Mouse (Mus musculus): ENCODE data around the gene Fkbp8. TPM values are rescaled to one million over a fixed set of nuclear protein-coding genes. Genes with fewer than 3 reads are reported as not detected.
A peak's percentile ranks its signal among the peaks of the same experiment; 100 is the strongest.

The Fkbp8 gene
- total and polyA plus RNA-seq, 3 experiments, result 116 to 179 (median 135) TPM

DNA sequence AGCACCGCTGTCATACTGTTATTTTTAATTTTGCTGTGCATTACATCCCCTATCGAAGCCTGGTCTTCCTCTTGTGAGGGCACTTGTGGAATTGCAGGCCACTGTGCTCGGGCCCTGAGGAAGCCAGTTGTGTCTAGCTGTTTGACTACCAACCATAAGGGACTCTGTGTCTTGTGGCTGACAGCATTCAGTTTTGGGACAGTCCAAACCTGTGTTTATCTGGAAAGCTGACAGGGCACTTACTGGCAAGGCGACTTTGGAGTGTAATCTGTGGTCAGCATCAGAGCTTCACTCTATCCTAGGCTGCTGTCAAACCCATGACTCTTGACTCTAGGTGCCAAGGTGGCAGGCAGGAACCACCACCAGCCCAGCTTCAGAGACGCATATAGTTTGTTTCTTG is 13.6 kb downstream of the Fkbp8 start:
- 42% methylated on average over 5 of the region's 5 CpGs for WGBS
- peaks cover 29% of the 10 kb centered on the region for H3K4me1 ChIP-seq (ENCODE audit: control insufficient read depth, insufficient read depth, low read length)
- H3K27ac ChIP-seq, result peak overlapping the region; percentile 93
- no peak overlapping the region for H3K4me3 ChIP-seq
- no peaks in the 10 kb centered on the region; the same call in 1 of the 2 replicates for H3K36me3 ChIP-seq (ENCODE audit: control insufficient read depth, insufficient read depth, low read length)
- no peaks in the 10 kb centered on the region for H3K27me3 ChIP-seq (ENCODE audit: control insufficient read depth, insufficient read depth, low read length)
- DNase-seq, result no peak
- H3K79me2 ChIP-seq (replicated peaks; ENCODE audit: control insufficient read depth, insufficient read depth, low read length), result peaks cover 3% of the 10 kb centered on the region
- no peak for TF ChIP-seq POLR2A (IDR thresholded peaks at IDR 0.05; ENCODE audit: insufficient read depth, low read depth, low read length)
- TF ChIP-seq EP300 (IDR thresholded peaks at IDR 0.05; ENCODE audit: insufficient read depth, low read depth, low read length), result no peak
- TF ChIP-seq CTCF (IDR thresholded peaks at IDR 0.05), result peak; percentile 14; the same call in 1 of the 2 replicates
- intact Hi-C loops (cut with DNase I), result loop anchor here (10.0 kb wide), 1 partner anchor 54 kb away; the partner anchor contains the start of gene Isyna1
- H3K9ac ChIP-seq (ENCODE audit: low read depth, low read length), result no peak overlapping the region; the same call in 1 of the 2 replicates

DNA sequence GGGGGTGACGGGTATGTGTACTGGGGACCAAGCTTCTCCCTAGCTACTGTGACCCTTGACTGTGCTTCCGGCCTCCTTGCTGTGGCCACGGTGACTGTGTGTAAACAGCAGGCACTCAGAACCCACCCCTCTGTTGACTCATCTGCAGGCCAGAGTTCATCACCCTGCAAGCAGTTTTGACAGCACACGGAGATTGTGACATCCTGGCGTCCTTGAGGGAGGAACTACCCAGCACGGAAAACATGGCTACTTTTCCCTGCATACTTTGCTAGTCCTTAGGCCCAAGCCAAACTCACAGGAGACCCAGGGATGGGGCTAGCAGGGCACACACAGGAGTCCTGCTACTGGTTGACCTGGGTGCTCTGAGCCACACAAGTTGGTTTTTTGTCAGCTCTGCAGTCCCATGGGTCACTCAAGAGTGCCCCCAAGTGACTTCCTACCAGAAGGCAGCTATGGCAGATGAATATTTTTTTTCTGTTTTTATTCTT is 16.7 kb downstream of the Fkbp8 start:
- peak; percentile 58 to 76 for DNase-seq
- H3K4me3 ChIP-seq, result no peak overlapping the region
- H3K36me3 ChIP-seq (ENCODE audit: control insufficient read depth, insufficient read depth, low read length), result no peaks in the 10 kb centered on the region; the same call in 1 of the 2 replicates
- H3K27ac ChIP-seq, result peak overlapping the region; percentile 40
- TF ChIP-seq POLR2A (IDR thresholded peaks at IDR 0.05; ENCODE audit: insufficient read depth, low read depth, low read length), result no peak
- TF ChIP-seq CTCF (IDR thresholded peaks at IDR 0.05), result peak; percentile 76
- peak; percentile 39; the same call in 1 of the 2 replicates for TF ChIP-seq EP300 (IDR thresholded peaks at IDR 0.05; ENCODE audit: insufficient read depth, low read depth, low read length)
- peaks cover 3% of the 10 kb centered on the region for H3K79me2 ChIP-seq (replicated peaks; ENCODE audit: control insufficient read depth, insufficient read depth, low read length)
- intact Hi-C loops (cut with DNase I), result loop anchor here (10.0 kb wide), 1 partner anchor 51 kb away; the partner anchor contains the start of gene Isyna1
- WGBS, result 21% methylated on average over 6 of the region's 6 CpGs
- no peak overlapping the region for H3K9ac ChIP-seq (ENCODE audit: low read depth, low read length)
- no peaks in the 10 kb centered on the region for H3K27me3 ChIP-seq (ENCODE audit: control insufficient read depth, insufficient read depth, low read length)
- peaks cover 36% of the 10 kb centered on the region for H3K4me1 ChIP-seq (ENCODE audit: control insufficient read depth, insufficient read depth, low read length)

DNA sequence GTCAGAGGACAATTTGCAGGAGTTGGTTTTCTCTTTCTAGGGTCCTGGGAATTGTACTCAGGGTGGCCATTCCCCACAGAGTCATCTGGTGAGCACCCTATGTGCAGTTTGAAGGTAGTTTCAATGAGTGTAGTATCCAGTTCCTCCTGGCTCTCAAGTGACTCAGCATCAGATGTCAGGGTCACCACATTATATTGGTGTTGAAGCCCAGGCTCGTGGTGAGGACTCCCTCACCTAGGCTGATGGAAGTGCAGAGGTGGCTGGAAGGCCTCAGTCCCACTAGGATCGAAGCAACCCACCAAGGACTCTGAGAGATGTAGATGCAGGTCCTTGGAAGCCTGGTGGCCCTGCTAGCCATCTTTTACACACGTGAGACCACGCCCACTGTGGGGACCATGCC is 18.9 kb downstream of the Fkbp8 start:
- intact Hi-C loops (cut with DNase I), result loop anchor here (10.0 kb wide), 1 partner anchor 48 kb away; the partner anchor contains the start of gene Isyna1
- H3K36me3 ChIP-seq (ENCODE audit: control insufficient read depth, insufficient read depth, low read length), result no peaks in the 10 kb centered on the region; the same call in 1 of the 2 replicates
- H3K4me1 ChIP-seq (ENCODE audit: control insufficient read depth, insufficient read depth, low read length), result peaks cover 33% of the 10 kb centered on the region
- no peaks in the 10 kb centered on the region for H3K27me3 ChIP-seq (ENCODE audit: control insufficient read depth, insufficient read depth, low read length)
- TF ChIP-seq POLR2A (IDR thresholded peaks at IDR 0.05; ENCODE audit: insufficient read depth, low read depth, low read length) (no peak), CTCF (IDR thresholded peaks at IDR 0.05) (no peak), EP300 (IDR thresholded peaks at IDR 0.05; ENCODE audit: insufficient read depth, low read depth, low read length) (no peak)
- no peak overlapping the region for H3K27ac ChIP-seq
- H3K9ac ChIP-seq (ENCODE audit: low read depth, low read length), result no peak overlapping the region
- 76% methylated on average over 4 of the region's 4 CpGs for WGBS
- no peak for DNase-seq
- H3K4me3 ChIP-seq, result no peak overlapping the region
- peaks cover 1% of the 10 kb centered on the region; the same call in 1 of the 2 replicates for H3K79me2 ChIP-seq (replicated peaks; ENCODE audit: control insufficient read depth, insufficient read depth, low read length)

DNA sequence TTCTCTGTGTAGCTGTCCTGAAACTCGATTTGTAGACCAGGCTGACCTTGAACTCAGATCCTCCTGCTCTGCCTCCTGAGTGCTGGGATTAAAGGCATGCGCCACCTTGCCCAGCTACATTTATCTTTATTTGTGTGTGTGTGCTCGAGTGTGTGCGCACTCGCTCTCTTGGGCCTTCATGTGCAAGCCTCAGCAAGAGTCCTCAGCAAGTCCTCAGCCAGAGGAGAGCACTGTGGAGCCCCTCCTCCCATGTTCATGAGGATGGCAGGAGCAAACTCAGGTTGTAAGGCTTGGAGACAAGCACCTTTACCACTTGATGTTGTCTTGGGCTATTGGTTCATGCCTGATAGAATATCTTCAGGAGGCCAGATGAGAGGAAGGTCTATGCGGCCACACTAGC is 20.2 kb downstream of the Fkbp8 start:
- intact Hi-C loops (cut with DNase I), result loop anchor here (10.0 kb wide), 1 partner anchor 47 kb away; the partner anchor contains the start of gene Isyna1
- Histone ChIP-seq H3K36me3 (ENCODE audit: control insufficient read depth, insufficient read depth, low read length) (no peaks in the 10 kb centered on the region; the same call in 1 of the 2 replicates), H3K4me1 (ENCODE audit: control insufficient read depth, insufficient read depth, low read length) (peaks cover 44% of the 10 kb centered on the region), H3K4me3 (no peak overlapping the region), H3K79me2 (replicated peaks; ENCODE audit: control insufficient read depth, insufficient read depth, low read length) (peaks cover 1% of the 10 kb centered on the region; the same call in 1 of the 2 replicates), H3K9ac (ENCODE audit: low read depth, low read length) (no peak overlapping the region), H3K27ac (peak overlapping the region; percentile 42; the same call in 1 of the 2 replicates), H3K27me3 (ENCODE audit: control insufficient read depth, insufficient read depth, low read length) (no peaks in the 10 kb centered on the region)
- 87% methylated on average over 6 of the region's 6 CpGs for WGBS
- TF ChIP-seq EP300 (IDR thresholded peaks at IDR 0.05; ENCODE audit: insufficient read depth, low read depth, low read length), result no peak
- no peak for TF ChIP-seq CTCF (IDR thresholded peaks at IDR 0.05)
- TF ChIP-seq POLR2A (IDR thresholded peaks at IDR 0.05; ENCODE audit: insufficient read depth, low read depth, low read length), result no peak
- DNase-seq, result no peak

DNA sequence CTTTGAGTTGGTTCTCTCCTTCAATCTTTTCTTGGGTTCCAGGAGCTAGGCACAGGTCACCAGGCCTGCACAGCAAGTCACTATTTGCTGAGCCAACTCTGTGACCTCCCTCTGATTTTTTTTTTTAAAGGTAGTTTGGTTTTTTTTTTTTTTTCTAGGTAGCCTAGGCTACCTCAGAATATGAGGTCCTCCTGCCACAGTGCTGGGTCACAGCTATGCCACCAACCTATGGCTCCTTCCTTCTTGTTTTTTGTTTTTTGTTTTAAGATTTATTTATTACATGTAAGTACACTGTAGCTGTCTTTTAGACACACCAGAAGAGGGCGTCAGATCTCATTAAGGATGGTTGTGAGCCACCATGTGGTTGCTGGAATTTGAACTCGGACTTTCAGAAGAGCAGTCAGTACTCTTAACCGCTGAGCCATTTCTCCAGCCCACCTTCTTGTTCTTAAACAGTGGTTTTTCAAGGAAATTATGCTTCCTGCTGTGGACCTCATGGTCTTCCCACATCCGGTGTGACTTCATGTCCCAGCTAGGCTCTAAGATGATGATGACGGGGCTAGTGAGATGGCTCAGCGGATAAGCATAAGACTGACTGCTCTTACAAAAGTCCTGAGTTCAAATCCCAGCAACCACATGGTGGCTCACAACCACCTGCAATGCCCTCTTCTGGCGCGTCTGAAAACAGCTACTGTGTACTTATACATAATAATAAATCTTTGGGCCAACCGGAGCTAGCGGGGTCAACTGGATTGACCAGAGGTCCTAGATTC is 22.1 kb downstream of the Fkbp8 start:
- no peak overlapping the region for H3K9ac ChIP-seq (ENCODE audit: low read depth, low read length)
- H3K27me3 ChIP-seq (ENCODE audit: control insufficient read depth, insufficient read depth, low read length), result no peaks in the 10 kb centered on the region
- peaks cover 1% of the 10 kb centered on the region; the same call in 1 of the 2 replicates for H3K79me2 ChIP-seq (replicated peaks; ENCODE audit: control insufficient read depth, insufficient read depth, low read length)
- no peak overlapping the region for H3K27ac ChIP-seq
- 81% methylated on average over 10 of the region's 10 CpGs for WGBS
- no peak for DNase-seq
- no peaks in the 10 kb centered on the region; the same call in 1 of the 2 replicates for H3K36me3 ChIP-seq (ENCODE audit: control insufficient read depth, insufficient read depth, low read length)
- no peak overlapping the region for H3K4me3 ChIP-seq
- peaks cover 46% of the 10 kb centered on the region for H3K4me1 ChIP-seq (ENCODE audit: control insufficient read depth, insufficient read depth, low read length)
- intact Hi-C loops (cut with DNase I), result loop anchor here (10.0 kb wide), 1 partner anchor 45 kb away; the partner anchor contains the start of gene Isyna1
- TF ChIP-seq POLR2A (IDR thresholded peaks at IDR 0.05; ENCODE audit: insufficient read depth, low read depth, low read length), result no peak
- TF ChIP-seq CTCF (IDR thresholded peaks at IDR 0.05), result peak; percentile 24
